Mouse (Mus musculus) right cerebral cortex, postnatal 25 days (tissue): Measurements from ENCODE around the gene Mcat.

Experiments used
- DNase-seq: peaks from one replicate; pipeline ENCODE4 v3.0.0; 2022

Gene Mcat

DNA sequence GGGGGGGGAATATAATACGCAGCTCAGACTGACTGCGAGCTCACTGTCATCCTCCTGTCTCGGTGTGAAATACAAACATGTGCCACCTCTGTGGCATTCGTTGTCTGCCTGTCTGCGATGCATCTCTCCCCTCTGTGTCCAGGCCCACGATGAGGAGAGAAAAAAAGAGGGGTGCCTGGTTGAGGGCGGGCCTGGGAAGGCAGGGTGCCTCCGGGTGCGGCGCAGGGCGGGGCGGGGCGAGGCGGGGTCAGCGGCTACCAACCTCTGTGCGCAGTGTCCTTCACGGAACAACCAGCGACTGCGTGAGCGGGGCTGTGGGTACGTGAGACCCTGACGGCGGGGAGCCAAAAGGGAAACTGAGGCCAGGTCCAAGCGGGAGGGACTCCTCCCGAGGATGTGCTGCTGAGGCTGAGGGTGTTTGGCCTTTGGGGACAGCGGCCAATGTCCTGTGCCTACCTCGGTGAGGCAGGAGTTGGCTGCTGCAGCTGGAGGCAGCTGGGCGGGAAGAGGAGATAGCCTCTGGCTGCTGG is at the start of gene Mcat, which contains the start of gene Tspo:
TSS of gene Mcat (minus strand) at position 461 of the 530 bp plus-strand sequence.
TSS of gene Tspo (plus strand) at position 266 of the 530 bp plus-strand sequence.
- DNase-seq: no peak

DNA sequence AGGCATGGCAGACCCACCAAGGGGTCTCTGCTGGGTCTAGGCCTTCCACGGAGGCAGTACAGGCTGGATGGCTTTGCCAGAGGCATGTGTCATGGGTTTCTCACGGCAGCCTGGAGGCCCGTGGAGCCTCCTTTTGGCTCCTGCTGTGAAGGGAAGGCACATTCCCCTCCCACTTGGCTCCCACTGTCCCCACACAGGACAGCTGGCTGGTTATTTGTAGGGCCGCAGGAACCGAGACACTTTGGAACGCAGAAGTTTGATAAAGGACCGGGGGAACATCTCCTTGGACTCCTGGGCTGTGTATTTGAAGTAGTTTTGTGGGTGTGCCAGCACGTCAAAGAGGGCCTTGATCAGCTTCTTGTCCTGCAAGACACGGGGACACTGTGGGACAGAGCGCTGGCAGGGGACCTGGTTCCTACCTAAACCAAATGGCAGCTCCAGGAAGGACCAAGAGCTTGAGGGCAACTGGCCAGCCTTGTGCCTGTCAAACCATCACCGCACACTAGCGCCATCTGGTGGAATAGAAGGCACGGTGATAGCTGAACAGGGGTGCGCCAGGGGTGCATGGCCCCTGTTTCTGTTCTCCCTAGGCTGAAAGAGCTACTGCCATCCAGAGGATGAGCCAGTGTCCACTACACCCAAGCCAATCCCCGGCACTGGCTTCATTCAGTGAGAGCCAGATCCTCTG is 43.7 kb upstream of the Mcat start:
- DNase-seq: peak; percentile 35

- no peak for DNase-seq
Measured at GRCm38 (mm10) chr15:83606700-83607099, 43.1 kb upstream of the Mcat start.

- no peak for DNase-seq
Measured at GRCm38 (mm10) chr15:83606216-83606615, 42.6 kb upstream of the Mcat start.

DNA sequence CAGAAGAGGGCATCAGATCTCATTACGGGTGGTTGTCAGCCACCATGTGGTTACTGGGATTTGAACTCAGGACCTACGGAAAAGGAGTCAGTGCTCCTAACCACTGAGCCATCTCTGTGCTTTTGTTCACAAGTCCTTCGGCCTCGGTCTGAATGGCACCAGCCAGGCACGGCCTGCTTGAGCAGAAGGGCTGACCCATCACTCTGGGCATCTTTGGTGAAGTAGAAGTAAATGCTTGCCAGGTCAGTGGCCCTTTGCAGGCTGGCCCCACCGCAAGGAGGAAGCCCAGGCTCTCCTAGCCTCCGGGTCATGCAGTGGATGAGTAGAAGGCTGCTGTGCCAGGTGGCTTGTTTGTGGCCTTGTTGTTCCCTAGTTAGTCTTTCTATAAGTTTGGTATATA is 39.8 kb upstream of the Mcat start:
- DNase-seq: no peak

DNA sequence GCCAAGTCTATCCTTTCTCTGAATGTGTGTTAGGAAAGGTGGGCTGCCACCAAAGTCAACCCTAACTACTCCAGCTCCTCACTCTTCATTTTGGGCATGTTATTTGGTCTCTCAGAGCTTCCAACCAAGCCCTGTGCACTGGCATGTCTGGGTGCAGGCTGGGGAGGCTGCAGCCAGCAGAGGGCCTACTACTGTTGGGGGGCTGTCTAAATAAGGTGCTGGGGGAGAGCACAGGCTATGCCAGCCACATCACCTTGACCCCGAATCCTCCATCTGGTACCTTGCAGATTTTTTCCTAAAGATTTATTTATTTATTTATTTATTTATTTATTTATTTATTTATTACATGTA is 39.4 kb upstream of the Mcat start:
- no peak for DNase-seq

GRCm38 (mm10) chr15:83602372-83603045 is 38.9 kb upstream of the Mcat start:
- no peak for DNase-seq

GRCm38 (mm10) chr15:83601185-83601584 is 37.6 kb upstream of the Mcat start:
- no peak for DNase-seq

DNA sequence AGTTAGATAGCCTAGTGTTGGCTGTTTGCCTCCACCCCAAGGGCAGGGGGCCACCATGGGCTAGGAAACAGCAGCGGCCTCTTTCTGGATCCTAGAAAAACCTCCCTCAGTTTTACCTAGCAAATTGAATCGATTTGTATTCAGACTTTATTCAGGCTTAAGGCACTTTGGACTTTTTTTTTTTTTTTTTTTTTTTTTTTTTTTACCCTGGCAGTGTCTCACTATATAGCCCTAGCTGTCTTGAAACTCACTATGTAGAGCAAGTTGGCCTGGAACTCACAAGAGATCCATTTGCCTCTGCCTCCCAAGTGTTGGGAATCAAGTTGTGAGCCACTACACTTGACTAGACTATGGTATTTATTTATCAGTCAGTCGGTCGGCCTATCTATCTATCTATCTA is 33.2 kb upstream of the Mcat start:
- no peak for DNase-seq

DNA sequence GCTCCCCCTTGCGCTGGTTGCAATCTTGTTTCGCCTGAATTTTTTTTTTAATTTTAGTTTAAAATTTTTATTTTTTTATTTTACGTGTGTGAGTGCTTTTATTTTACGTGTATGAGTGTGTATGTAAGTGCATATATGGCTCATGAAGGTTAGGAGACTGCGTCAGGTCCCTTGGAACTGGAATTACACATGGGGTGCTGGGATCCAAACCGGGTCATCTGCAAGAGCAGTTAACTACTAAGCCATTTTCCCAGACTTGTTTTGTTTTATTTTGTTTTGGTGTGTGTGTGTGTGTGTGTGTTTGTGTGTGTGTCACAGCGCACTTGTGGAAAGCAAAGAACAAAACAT is 31.8 kb upstream of the Mcat start:
- DNase-seq: no peak

- peak; percentile 92 for DNase-seq
Measured at GRCm38 (mm10) chr15:83594513-83595363, 31.2 kb upstream of the Mcat start, which contains the start of gene Ttll12. Gene Ttll12 (minus strand): TSS chr15:83595157.

GRCm38 (mm10) chr15:83593702-83594512 is 30.3 kb upstream of the Mcat start:
- DNase-seq: no peak

GRCm38 (mm10) chr15:83593189-83593585 is 29.6 kb upstream of the Mcat start:
- no peak for DNase-seq

DNA sequence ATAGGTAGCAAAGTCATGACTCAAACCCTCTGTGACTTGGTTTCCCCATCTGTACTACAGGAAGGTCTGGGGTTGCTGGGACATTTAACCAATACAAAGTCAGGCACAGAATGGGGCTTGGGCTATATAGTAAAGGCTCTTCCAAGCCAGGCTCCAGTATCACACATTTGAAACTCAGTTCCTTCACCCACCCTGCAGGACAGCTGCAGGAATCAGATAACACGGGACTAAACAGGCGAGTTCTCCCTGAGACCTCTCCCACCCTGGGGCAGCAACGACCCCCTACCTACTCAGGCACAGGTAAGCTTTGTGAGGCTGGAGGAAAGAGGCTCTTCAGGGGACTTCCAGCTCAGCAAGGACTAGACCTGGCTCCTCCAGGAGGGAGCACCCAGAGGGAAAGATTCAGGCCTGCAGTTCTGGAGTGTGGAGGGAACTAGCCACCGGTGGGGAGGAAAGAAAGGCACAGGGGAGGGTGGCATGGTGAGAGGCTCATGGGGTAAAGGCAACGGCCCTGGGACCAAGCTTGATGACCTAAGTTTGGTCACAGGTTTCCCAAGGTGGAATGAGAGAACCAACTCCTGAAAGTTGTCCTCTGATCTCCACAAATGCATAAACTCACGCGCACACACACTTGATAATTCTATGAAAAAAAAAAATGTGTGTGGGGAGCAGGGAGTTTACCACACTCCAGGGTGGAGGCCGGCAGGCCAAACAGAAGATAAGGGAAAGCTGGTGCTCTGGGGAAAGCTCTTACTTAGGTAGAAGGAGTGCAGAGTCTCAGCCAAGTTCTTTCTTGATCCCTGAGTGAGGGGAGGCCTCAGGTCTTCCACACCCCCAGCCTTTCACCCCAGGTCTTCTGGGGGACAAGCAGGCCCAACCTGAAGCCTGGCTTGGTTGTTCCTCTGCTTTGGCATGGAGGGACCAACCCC is 28.9 kb upstream of the Mcat start:
- no peak for DNase-seq

- DNase-seq: no peak
Measured at GRCm38 (mm10) chr15:83591758-83592157, 28.2 kb upstream of the Mcat start.

DNA sequence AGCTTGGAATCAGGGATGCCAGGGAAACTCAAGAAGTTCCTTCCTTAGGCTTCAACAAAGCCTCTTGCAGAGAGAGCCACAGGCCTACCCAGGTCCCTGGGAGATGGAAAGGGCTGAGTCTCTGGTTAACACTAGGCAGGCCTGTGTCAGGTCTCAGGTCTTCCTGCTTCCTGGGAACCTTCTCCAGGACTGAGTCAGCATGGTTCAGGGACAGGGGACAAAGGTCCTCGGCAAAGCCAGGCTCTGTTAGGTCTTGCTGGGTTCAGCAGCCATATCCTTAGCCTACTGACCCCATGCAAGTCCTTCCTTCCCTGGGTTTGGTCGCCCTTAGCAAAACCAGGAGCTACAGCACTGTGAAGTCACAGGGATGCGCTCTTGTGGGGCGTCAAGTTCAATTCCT is 27.3 kb upstream of the Mcat start:
- no peak for DNase-seq

DNA sequence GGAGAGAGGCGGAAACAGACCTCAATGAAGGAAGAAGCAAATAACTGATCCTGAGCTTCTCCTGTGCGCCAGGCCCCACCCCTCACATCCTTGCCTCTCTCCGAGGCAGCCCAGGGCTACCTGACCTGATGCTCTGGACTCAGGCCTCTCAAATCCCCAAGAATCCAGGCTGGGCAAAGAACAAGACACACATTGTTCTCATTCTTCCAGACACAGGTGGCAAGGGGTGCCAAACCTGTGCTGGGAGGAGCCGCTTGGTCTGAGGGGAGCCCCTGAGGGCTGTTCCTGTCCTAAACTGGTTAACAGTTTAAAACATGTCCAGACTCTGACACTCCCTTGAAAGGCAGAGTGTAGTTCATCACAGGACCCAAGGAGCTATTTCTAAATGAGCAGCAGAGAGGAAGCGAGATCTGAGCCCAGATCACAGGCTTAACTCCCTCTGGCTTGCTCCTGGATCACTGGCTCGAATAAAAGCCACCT is 21.2 kb upstream of the Mcat start:
- no peak for DNase-seq

GRCm38 (mm10) chr15:83583419-83584156 is 20.0 kb upstream of the Mcat start:
- no peak for DNase-seq

DNA sequence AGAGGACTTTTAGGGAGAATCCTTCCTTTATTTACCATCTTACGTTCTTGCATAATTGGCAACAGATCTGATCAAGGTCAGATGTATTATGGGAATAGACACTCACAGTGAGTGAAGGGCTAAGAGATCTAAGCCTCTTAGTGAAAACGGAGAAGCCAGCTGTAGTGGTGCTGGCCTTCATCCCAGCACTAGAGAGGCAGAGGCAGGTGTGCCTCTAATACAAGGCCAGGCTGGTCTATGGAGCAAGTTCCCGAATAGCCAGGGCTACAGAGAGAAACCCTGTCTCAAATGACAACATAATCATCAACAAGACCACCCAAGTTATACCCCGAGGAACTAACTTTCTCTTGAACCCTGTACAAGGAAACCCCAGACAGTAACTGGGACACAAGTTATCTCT is 19.3 kb upstream of the Mcat start:
- no peak for DNase-seq

DNA sequence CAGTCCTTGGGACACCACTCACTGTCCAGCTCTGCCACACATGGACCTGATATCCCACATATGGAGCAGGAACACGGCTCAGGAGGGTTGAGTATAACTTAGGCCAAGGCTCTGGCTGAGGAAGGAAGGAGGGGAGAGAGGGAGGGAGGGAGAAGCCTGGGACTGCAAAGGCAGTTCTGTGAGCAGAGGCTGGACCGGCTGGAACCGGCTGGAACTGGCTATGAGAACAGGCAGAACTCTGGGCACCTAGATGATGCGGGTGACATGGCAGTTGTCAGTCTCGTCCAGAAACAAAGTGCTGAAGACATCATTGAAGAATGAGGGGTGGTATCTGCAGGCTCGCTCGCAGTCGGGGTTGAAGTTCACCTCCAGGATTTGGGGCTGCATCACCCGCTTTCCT is 13.1 kb upstream of the Mcat start:
- no peak for DNase-seq

DNA sequence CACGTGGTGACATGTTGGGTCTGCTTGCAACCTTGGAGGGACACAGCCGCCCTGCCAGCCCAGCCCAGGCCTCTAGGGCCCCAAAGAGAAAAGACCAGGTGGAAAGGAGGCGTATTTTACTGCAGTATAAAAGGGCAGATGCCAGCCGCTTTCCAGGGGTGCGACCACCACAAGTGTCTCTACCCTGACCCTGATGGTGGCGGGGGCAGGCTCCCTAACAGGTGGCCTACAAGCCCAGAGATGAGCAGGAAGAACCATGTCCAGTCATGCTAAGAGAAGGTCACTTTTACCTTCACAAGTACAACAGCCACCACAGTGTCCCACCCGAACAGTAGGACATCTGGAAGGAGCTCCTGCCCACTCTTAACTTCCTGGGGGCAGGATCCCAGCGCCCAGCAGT is 12.0 kb upstream of the Mcat start:
- DNase-seq: no peak
